Mouse (Mus musculus) E14TG2a.4 (cell line): ENCODE data around the gene Phf14.

Experiments
- CTCF ChIP-seq: conservative IDR thresholded peaks from 2 replicates; pipeline ENCODE4 v1.5.1; 2014; ENCODE audit warnings: low read length
- NANOG ChIP-seq: IDR thresholded peaks from 2 replicates; pipeline ENCODE4 v1.6.1; 2014; ENCODE audit warnings: borderline replicate concordance, low read length, mixed read lengths

DNA sequence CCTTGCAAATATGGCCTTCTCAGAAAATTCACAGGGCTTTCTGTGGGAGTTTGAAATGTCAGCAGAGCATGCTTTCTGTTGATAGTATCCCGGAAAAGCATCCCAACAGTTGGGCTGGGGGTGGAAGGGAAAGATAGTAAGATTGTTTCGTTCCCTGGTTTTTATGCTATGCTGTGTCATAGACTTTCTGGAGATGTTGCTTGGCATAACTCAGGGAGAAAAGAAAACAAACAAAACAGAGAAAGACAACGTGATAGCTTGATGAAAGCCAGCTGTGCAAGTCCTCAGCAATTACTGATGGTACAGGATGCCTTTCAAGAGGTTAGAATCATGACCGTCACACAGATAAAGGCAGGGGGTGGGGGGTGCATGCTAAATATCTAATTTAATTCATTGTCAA lies 197.5 kb downstream of the Phf14 start:
- TF ChIP-seq CTCF (no peak), NANOG (no peak)
